Mouse (Mus musculus): ENCODE results near the gene Kcnj15. TPM values are rescaled to one million over a fixed set of nuclear protein-coding genes. Genes with fewer than 3 reads are reported as not detected.
A peak's percentile ranks its signal among the peaks of the same experiment; 100 is the strongest.

Kcnj15 gene
- polyA plus RNA-seq, 1 experiment: 12.5 TPM

- WGBS: 88% methylated on average over 4 of the region's 4 CpGs
- H3K4me3 ChIP-seq (ENCODE audit: control insufficient read depth, insufficient read depth, low read length): no peak overlapping the region
- H3K36me3 ChIP-seq (ENCODE audit: control insufficient read depth, insufficient read depth, low read length): no peaks in the 10 kb centered on the region
- H3K27me3 ChIP-seq (ENCODE audit: control insufficient read depth, insufficient read depth, low read length): no peaks in the 10 kb centered on the region
- DNase-seq: no peak
- no peak for TF ChIP-seq POLR2A (IDR thresholded peaks at IDR 0.05; ENCODE audit: control insufficient read depth, extremely low read depth, insufficient read depth, low read length, poor library complexity)
- TF ChIP-seq CTCF (IDR thresholded peaks at IDR 0.05; ENCODE audit: borderline replicate concordance, control insufficient read depth, extremely low read depth, insufficient read depth, low read length, poor library complexity): no peak
- no peaks in the 10 kb centered on the region for H3K4me1 ChIP-seq (replicated peaks; ENCODE audit: control insufficient read depth, insufficient read depth, low read length)
- H3K27ac ChIP-seq (ENCODE audit: control insufficient read depth, insufficient read depth, low read length): peak overlapping the region; percentile 30; the same call in 1 of the 2 replicates
Observed at GRCm38 (mm10) chr16:95242114-95242513, 15.2 kb upstream of the Kcnj15 start.

- Histone ChIP-seq H3K4me1 (replicated peaks; ENCODE audit: control insufficient read depth, insufficient read depth, low read length) (no peaks in the 10 kb centered on the region), H3K36me3 (ENCODE audit: control insufficient read depth, insufficient read depth, low read length) (no peaks in the 10 kb centered on the region), H3K4me3 (ENCODE audit: control insufficient read depth, insufficient read depth, low read length) (no peak overlapping the region), H3K27me3 (ENCODE audit: control insufficient read depth, insufficient read depth, low read length) (no peaks in the 10 kb centered on the region), H3K27ac (ENCODE audit: control insufficient read depth, insufficient read depth, low read length) (no peak overlapping the region)
- DNase-seq: no peak
- 90% methylated on average over 1 of the region's 1 CpGs for WGBS
- no peak for TF ChIP-seq POLR2A (IDR thresholded peaks at IDR 0.05; ENCODE audit: control insufficient read depth, extremely low read depth, insufficient read depth, low read length, poor library complexity)
Observed at GRCm38 (mm10) chr16:95243401-95243800, 14.0 kb upstream of the Kcnj15 start.

- no peak for DNase-seq
- 91% methylated on average over 12 of the region's 12 CpGs for WGBS
- no peak overlapping the region for H3K4me3 ChIP-seq (ENCODE audit: control insufficient read depth, insufficient read depth, low read length)
- TF ChIP-seq POLR2A (IDR thresholded peaks at IDR 0.05; ENCODE audit: control insufficient read depth, extremely low read depth, insufficient read depth, low read length, poor library complexity): no peak
- TF ChIP-seq CTCF (IDR thresholded peaks at IDR 0.05; ENCODE audit: borderline replicate concordance, control insufficient read depth, extremely low read depth, insufficient read depth, low read length, poor library complexity): no peak
- no peaks in the 10 kb centered on the region for H3K27me3 ChIP-seq (ENCODE audit: control insufficient read depth, insufficient read depth, low read length)
- no peaks in the 10 kb centered on the region for H3K36me3 ChIP-seq (ENCODE audit: control insufficient read depth, insufficient read depth, low read length)
- no peak overlapping the region for H3K27ac ChIP-seq (ENCODE audit: control insufficient read depth, insufficient read depth, low read length)
- H3K4me1 ChIP-seq (replicated peaks; ENCODE audit: control insufficient read depth, insufficient read depth, low read length): no peaks in the 10 kb centered on the region
Observed at GRCm38 (mm10) chr16:95244626-95245303, 12.6 kb upstream of the Kcnj15 start.

DNA sequence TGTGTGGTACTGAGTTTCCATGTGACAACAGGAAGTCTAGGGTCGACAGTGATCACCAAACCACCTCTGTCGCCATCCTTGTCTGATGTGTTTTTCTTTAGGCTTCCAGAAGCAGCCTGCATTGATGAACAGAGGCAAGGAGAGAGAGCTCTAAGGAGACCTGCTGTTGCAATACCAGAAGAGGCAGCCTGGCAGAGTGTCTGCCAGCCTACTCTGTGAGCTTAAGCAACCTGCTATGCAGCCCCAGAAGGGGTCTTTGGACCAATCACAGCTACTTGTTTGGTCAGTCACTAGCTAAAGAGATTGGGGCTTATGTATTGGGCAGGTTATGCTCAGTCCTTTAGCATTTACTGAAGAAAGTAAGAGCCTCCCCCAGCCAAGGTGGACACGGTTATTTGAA, 11.9 kb upstream of the Kcnj15 start:
- H3K27me3 ChIP-seq (ENCODE audit: control insufficient read depth, insufficient read depth, low read length): no peaks in the 10 kb centered on the region
- H3K27ac ChIP-seq (ENCODE audit: control insufficient read depth, insufficient read depth, low read length): no peak overlapping the region
- no peaks in the 10 kb centered on the region for H3K4me1 ChIP-seq (replicated peaks; ENCODE audit: control insufficient read depth, insufficient read depth, low read length)
- no peaks in the 10 kb centered on the region for H3K36me3 ChIP-seq (ENCODE audit: control insufficient read depth, insufficient read depth, low read length)
- TF ChIP-seq POLR2A (IDR thresholded peaks at IDR 0.05; ENCODE audit: control insufficient read depth, extremely low read depth, insufficient read depth, low read length, poor library complexity) (no peak), CTCF (IDR thresholded peaks at IDR 0.05; ENCODE audit: borderline replicate concordance, control insufficient read depth, extremely low read depth, insufficient read depth, low read length, poor library complexity) (no peak)
- no peak for DNase-seq
- 50% methylated on average over 3 of the region's 3 CpGs for WGBS
- no peak overlapping the region for H3K4me3 ChIP-seq (ENCODE audit: control insufficient read depth, insufficient read depth, low read length)

DNA sequence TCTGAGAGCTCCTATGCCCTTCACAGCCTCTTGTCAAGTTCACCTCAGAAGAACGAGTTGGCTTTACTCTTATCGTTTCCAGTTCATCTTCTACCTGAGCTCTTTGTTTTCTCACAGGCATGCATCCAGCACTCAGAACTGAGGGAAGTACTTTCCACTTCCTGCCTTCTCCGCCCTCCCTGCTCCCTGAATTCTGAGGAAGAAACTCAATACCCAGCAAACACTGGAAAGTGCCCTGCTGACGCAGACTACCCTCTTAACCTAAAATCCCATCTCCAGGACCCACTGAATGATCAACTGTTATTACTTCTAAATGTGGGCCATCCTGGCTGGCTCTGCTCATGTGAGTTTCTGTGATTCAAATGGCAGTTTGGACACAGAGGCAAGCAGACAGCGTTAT, 8.7 kb upstream of the Kcnj15 start:
- WGBS: 88% methylated on average over 5 of the region's 5 CpGs
- 0 out of 2 replicates have a peak, but pooled peaks cover 2% of the 10 kb centered on the region for H3K4me1 ChIP-seq (replicated peaks; ENCODE audit: control insufficient read depth, insufficient read depth, low read length)
- H3K27ac ChIP-seq (ENCODE audit: control insufficient read depth, insufficient read depth, low read length): no peak overlapping the region

GRCm38 (mm10) chr16:95256648-95257047, 710 bp upstream of the Kcnj15 start:
- TF ChIP-seq CTCF (IDR thresholded peaks at IDR 0.05; ENCODE audit: borderline replicate concordance, control insufficient read depth, extremely low read depth, insufficient read depth, low read length, poor library complexity) (no peak), POLR2A (IDR thresholded peaks at IDR 0.05; ENCODE audit: control insufficient read depth, extremely low read depth, insufficient read depth, low read length, poor library complexity) (no peak)
- Histone ChIP-seq H3K36me3 (ENCODE audit: control insufficient read depth, insufficient read depth, low read length) (no peaks in the 10 kb centered on the region), H3K27me3 (ENCODE audit: control insufficient read depth, insufficient read depth, low read length) (no peaks in the 10 kb centered on the region), H3K27ac (ENCODE audit: control insufficient read depth, insufficient read depth, low read length) (no peak overlapping the region), H3K4me3 (ENCODE audit: control insufficient read depth, insufficient read depth, low read length) (no peak overlapping the region), H3K4me1 (replicated peaks; ENCODE audit: control insufficient read depth, insufficient read depth, low read length) (peaks cover 12% of the 10 kb centered on the region)
- 88% methylated on average over 2 of the region's 2 CpGs for WGBS
- DNase-seq: no peak

More for the DNA sequence above, 8.7 kb upstream of the Kcnj15 start:
- no peak for TF ChIP-seq POLR2A (IDR thresholded peaks at IDR 0.05; ENCODE audit: control insufficient read depth, extremely low read depth, insufficient read depth, low read length, poor library complexity)
- TF ChIP-seq CTCF (IDR thresholded peaks at IDR 0.05; ENCODE audit: borderline replicate concordance, control insufficient read depth, extremely low read depth, insufficient read depth, low read length, poor library complexity): no peak
- H3K27me3 ChIP-seq (ENCODE audit: control insufficient read depth, insufficient read depth, low read length): no peaks in the 10 kb centered on the region
- no peak for DNase-seq
- no peak overlapping the region for H3K4me3 ChIP-seq (ENCODE audit: control insufficient read depth, insufficient read depth, low read length)
- no peaks in the 10 kb centered on the region for H3K36me3 ChIP-seq (ENCODE audit: control insufficient read depth, insufficient read depth, low read length)

DNA sequence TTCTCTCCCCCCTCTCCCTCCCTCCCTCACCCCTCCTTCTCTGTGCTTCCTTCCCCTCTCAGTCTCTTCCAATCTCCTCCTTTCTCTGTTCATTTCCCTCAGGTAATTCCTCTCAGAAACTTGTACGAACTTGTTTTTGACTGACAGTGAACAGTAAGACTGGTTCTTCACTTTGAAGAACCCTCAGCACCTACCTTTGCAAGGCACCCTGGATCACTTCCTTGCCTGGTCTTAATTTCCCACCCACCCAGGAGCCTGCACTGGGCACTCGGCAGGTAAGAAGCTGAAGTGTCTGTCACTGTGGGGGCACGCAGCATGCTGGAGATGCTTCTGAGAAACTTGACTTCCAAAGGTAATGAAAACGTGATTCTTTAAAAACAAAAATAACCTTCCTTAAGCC, 742 bp downstream of the Kcnj15 start:
- no peaks in the 10 kb centered on the region for H3K36me3 ChIP-seq (ENCODE audit: control insufficient read depth, insufficient read depth, low read length)
- WGBS: 81% methylated on average over 4 of the region's 4 CpGs
- no peaks in the 10 kb centered on the region for H3K27me3 ChIP-seq (ENCODE audit: control insufficient read depth, insufficient read depth, low read length)
- no peak overlapping the region for H3K4me3 ChIP-seq (ENCODE audit: control insufficient read depth, insufficient read depth, low read length)
- no peak overlapping the region for H3K27ac ChIP-seq (ENCODE audit: control insufficient read depth, insufficient read depth, low read length)
- no peak for DNase-seq
- TF ChIP-seq CTCF (IDR thresholded peaks at IDR 0.05; ENCODE audit: borderline replicate concordance, control insufficient read depth, extremely low read depth, insufficient read depth, low read length, poor library complexity) (no peak), POLR2A (IDR thresholded peaks at IDR 0.05; ENCODE audit: control insufficient read depth, extremely low read depth, insufficient read depth, low read length, poor library complexity) (no peak)
- peaks cover 24% of the 10 kb centered on the region for H3K4me1 ChIP-seq (replicated peaks; ENCODE audit: control insufficient read depth, insufficient read depth, low read length)

All from thymus, adult 2 months (tissue).